Mouse (Mus musculus) intestine, embryonic 16.5 days (tissue): ENCODE data around the gene Syt17. TPM values are rescaled to one million over a fixed set of nuclear protein-coding genes. Genes with fewer than 3 reads are reported as not detected.
"Not testable (repeated sequence)": the region's sequence is repeated elsewhere in the genome, so short reads cannot be mapped to it uniquely, and the experiment has no call there.

Source experiments
- ATAC-seq: fragments of 200-750 bp; cut with Nextera tagmentation; 2 replicates; pipeline ENCODE4 v1.8.0; 2017; ENCODE audit warnings: moderate TSS enrichment, moderate library complexity
- H3K27ac ChIP-seq: fragments of 300-500 bp; sonication (generic); 2 replicates; pipeline ENCODE4 v1.5.1; 2014; ENCODE audit warnings: mild to moderate bottlenecking, low read length
- H3K27me3 ChIP-seq: fragments of 300-500 bp; sonication (generic); replicated peaks from 2 replicates; pipeline ENCODE4 v1.6.1; 2014; ENCODE audit warnings: low read length, control low read depth, mixed read lengths; ENCODE audit not compliant: control insufficient read depth, insufficient read depth
- H3K36me3 ChIP-seq: fragments of 300-500 bp; sonication (generic); 2 replicates; pipeline ENCODE4 v1.6.1; 2014; ENCODE audit warnings: low read length, control low read depth; ENCODE audit not compliant: control insufficient read depth, insufficient read depth
- H3K4me1 ChIP-seq: fragments of 300-500 bp; sonication (generic); 2 replicates; pipeline ENCODE4 v1.6.1; 2014; ENCODE audit warnings: low read length, control low read depth, mixed read lengths; ENCODE audit not compliant: control insufficient read depth, insufficient read depth
- H3K4me2 ChIP-seq: fragments of 300-500 bp; sonication (generic); 2 replicates; pipeline ENCODE4 v1.6.1; 2014; ENCODE audit warnings: low read depth, low read length, control low read depth
- H3K4me3 ChIP-seq: fragments of 300-500 bp; sonication (generic); 2 replicates; pipeline ENCODE4 v1.5.1; 2014; ENCODE audit warnings: mild to moderate bottlenecking, low read length
- H3K9ac ChIP-seq: fragments of 300-500 bp; sonication (generic); 2 replicates; pipeline ENCODE4 v1.6.1; 2014; ENCODE audit warnings: low read depth, low read length
- H3K9me3 ChIP-seq: fragments of 300-500 bp; sonication (generic); 2 replicates; pipeline ENCODE4 v1.6.1; 2016; ENCODE audit warnings: low read length, control low read depth; ENCODE audit not compliant: control insufficient read depth
- WGBS: fragments of 180-500 bp; shearing (Covaris S2); extraction: QIAGEN DNeasy Blood & Tissue Kit; methylation state at CpG from one replicate; pipeline ENCODE4 v1.1.7; 2014; 5-methylcytosine and 5-hydroxymethylcytosine counted together
- polyA plus RNA-seq: library from polyadenylated mRNA; unstranded; fragments of >200 nt; fragmentation: Nextera tagmentation; extraction: Ambion mirVana; gene quantifications from 2 replicates; pipeline ENCODE4 v1.2.1, GENCODE M21; 2015

Syt17 gene
- polyA plus RNA-seq, 1 experiment from 2014 or later: 5.1 TPM

DNA sequence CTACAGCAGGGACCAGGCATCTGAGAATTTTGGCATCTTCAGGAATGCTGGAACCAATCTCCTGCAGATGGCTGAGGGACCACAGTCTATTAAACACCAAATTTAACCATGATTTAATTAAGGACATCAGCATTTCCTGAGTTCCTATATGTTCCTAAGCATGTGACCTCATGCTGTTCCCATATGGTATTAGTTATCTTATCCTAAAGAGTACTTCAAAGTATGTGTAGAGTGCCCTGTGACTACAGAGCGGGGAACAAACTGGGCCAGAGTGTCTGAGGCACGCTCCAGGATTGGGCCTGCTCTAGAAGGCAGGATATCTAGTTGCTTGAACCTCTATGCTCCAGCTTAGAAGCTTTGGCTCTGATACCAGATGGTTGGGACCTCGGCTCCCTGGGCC lies 82.1 kb downstream of the Syt17 start:
- H3K9ac ChIP-seq: no peak overlapping the region
- no peaks in the 10 kb centered on the region for H3K27me3 ChIP-seq
- no peak overlapping the region for H3K27ac ChIP-seq
- 82% methylated on average over 3 of the region's 3 CpGs for WGBS
- H3K4me2 ChIP-seq: no peak overlapping the region
- H3K4me3 ChIP-seq: no peak overlapping the region
- no peaks in the 10 kb centered on the region for H3K4me1 ChIP-seq
- H3K36me3 ChIP-seq: no peaks in the 10 kb centered on the region
- no peak for ATAC-seq
- no peaks in the 10 kb centered on the region for H3K9me3 ChIP-seq

DNA sequence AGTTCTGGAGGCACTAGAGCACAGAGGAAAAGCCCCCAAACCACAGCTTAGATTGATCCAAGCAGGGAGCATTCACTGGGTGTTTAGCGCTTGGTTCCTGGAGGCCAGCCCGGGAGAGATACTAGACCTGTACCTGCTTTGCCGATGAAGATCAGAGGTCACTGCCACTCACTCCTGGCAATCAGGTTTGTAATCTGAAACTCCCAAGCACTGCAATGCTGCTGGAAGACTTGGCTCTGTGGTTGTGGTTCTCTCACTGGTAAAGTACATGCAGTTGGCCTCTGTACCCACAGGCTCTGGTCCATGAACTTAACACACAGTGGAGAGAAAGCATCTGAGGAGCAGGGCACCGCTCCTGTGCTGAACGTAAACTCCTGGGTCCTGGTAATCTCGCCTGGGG lies 82.8 kb downstream of the Syt17 start:
- no peaks in the 10 kb centered on the region for H3K4me1 ChIP-seq
- no peak overlapping the region for H3K9ac ChIP-seq
- no peak overlapping the region for H3K27ac ChIP-seq
- no peaks in the 10 kb centered on the region for H3K27me3 ChIP-seq
- no peak overlapping the region for H3K4me2 ChIP-seq
- H3K36me3 ChIP-seq: no peaks in the 10 kb centered on the region
- ATAC-seq: no peak
- no peaks in the 10 kb centered on the region for H3K9me3 ChIP-seq
- WGBS: 58% methylated on average over 6 of the region's 6 CpGs
- no peak overlapping the region for H3K4me3 ChIP-seq

DNA sequence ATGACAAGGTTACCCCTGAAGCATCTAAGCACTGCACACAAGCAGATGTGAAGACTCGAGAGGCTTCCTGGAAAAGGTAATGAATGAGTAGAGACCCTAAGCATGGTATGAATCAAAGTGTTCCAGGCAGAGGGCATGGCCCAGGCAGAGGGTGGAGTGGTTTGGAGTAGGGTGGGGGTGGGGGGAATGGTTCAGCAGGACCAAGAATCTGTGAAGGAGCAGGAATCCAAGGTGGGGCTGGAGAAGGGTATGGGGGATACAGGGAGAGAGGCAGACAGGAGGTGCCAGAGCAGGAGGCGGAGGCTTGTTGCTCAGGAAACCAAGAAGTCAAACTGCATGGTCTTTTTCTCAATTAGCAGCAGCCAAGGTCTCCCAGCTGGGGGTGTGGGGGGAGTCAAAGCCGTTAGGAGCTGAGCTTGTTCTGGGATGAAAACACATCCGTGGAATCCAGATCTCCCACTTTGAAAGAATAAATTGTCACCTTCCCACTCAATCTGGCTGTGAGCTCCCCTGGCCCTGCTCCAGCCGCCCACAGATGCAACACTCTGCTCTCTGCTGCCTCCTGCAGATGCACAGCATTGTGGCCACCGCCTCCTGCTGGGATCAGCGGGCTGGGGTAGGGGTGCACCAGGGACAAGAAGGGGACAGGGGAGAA lies 83.5 kb downstream of the Syt17 start:
- no peaks in the 10 kb centered on the region for H3K9me3 ChIP-seq
- H3K27me3 ChIP-seq: no peaks in the 10 kb centered on the region
- no peak overlapping the region for H3K27ac ChIP-seq
- 37% methylated on average over 7 of the region's 7 CpGs for WGBS
- no peaks in the 10 kb centered on the region for H3K4me1 ChIP-seq
- no peak for ATAC-seq
- no peak overlapping the region for H3K4me2 ChIP-seq
- no peak overlapping the region for H3K9ac ChIP-seq
- H3K36me3 ChIP-seq: no peaks in the 10 kb centered on the region
- H3K4me3 ChIP-seq: no peak overlapping the region

DNA sequence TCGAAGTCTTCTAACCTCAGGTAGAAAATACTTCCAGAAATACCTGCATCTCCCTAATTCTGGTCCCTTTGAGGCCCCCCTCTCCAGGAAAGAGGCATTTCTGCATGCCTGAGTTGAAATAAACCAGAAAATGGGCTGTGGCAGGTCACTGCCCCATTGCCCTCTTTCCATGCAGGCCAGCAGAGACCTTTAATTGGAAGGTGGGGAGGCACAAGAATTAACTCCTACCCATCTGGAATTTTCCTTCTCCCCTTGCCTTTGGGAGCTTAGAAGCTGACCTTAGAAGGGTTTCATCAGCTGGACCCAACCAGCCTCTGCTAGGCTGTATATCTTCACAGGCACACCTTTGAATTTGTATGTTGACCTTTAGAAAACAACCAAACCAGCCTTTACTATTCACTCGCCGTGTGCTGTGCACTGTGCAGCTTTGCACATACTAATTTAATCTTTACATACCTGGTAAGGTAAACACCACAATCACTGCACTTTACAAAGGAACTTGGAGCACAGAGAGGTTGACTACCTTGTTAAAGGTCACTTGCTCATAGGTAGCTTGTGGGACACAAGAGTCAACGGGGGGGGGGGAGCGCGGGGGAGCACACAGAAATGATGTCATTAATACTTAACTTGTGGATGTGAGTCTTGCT lies 84.3 kb downstream of the Syt17 start:
- WGBS: 62% methylated on average over 6 of the region's 6 CpGs

DNA sequence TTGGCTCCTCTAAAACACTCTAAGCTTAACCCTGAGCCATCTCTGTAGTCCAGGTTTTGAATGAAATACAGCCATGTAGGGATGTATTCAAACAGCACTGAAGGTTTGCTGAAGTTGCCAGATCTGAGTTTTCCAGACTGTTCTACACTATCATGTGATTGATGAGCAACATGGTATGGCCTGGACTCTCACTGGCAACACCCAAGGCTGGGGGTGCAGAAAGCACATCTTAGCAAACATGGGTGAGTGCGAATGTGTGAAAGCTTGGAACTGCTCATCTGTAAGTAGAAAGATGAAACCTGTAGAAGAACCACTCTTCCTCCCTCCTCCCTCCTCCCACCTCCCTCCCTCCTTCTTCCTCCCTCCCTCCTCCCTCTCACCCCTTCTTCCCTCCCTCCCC lies 85.1 kb downstream of the Syt17 start:
- Histone ChIP-seq H3K27ac (no peak overlapping the region), H3K9me3 (no peaks in the 10 kb centered on the region), H3K9ac (no peak overlapping the region), H3K4me1 (no peaks in the 10 kb centered on the region), H3K4me3 (no peak overlapping the region), H3K27me3 (no peaks in the 10 kb centered on the region), H3K36me3 (no peaks in the 10 kb centered on the region), H3K4me2 (no peak overlapping the region)
- ATAC-seq: no peak
- WGBS: 71% methylated on average over 1 of the region's 1 CpGs

More for the DNA sequence above, 84.3 kb downstream of the Syt17 start:
- no peak overlapping the region for H3K27ac ChIP-seq
- no peak overlapping the region for H3K9ac ChIP-seq
- no peaks in the 10 kb centered on the region for H3K9me3 ChIP-seq
- no peaks in the 10 kb centered on the region for H3K4me1 ChIP-seq
- no peaks in the 10 kb centered on the region for H3K27me3 ChIP-seq
- H3K4me3 ChIP-seq: no peak overlapping the region
- no peaks in the 10 kb centered on the region for H3K36me3 ChIP-seq
- H3K4me2 ChIP-seq: no peak overlapping the region
- ATAC-seq: no peak

DNA sequence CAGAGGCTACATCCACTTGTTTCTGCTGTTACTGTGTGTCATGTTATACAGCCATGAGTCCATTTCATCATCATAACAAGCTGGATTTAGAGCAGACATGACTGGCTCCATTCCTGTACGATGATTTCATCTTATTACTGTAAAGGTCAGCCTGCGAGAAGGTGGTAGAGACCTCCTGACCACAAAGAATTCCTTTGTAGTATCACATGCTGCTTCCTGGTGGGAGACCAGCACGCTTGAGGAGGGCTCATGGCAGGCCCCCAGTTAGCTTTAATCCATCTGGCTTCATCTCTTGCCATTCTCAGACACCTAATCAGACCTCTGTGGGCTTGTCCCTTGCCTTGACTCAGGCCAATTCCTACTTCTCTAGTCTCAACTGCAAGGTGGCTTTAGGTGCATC lies 85.8 kb downstream of the Syt17 start:
- Histone ChIP-seq H3K4me3 (no peak overlapping the region), H3K36me3 (no peaks in the 10 kb centered on the region), H3K4me2 (no peak overlapping the region), H3K9me3 (no peaks in the 10 kb centered on the region), H3K9ac (no peak overlapping the region), H3K27me3 (no peaks in the 10 kb centered on the region), H3K27ac (no peak overlapping the region), H3K4me1 (no peaks in the 10 kb centered on the region)
- ATAC-seq: no peak
- WGBS: 63% methylated on average over 3 of the region's 3 CpGs

DNA sequence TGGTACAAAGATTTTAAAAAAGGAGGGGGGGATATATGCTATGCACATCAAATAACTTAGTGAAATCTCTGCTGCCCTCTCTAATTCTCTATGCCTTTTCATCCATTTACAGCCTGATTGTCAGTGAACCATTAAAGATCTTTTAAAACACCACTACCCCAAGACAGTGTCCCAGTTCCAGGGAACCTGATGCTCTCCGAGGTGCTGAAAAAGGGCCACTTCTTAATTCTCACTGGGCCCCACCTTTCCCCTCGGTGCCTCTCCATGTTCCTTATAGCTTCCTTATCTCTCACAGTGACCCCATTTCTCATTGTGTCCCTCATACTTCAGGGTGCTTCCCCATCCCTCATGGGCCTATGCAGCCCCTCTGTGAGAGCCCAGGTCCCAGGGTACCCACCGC lies 89.0 kb downstream of the Syt17 start:
- Histone ChIP-seq H3K4me3 (no peak overlapping the region), H3K36me3 (no peaks in the 10 kb centered on the region), H3K4me2 (no peak overlapping the region), H3K4me1 (no peaks in the 10 kb centered on the region), H3K27me3 (no peaks in the 10 kb centered on the region), H3K9me3 (no peaks in the 10 kb centered on the region), H3K27ac (no peak overlapping the region), H3K9ac (no peak overlapping the region)
- ATAC-seq: no peak
- WGBS: 45% methylated on average over 3 of the region's 3 CpGs

DNA sequence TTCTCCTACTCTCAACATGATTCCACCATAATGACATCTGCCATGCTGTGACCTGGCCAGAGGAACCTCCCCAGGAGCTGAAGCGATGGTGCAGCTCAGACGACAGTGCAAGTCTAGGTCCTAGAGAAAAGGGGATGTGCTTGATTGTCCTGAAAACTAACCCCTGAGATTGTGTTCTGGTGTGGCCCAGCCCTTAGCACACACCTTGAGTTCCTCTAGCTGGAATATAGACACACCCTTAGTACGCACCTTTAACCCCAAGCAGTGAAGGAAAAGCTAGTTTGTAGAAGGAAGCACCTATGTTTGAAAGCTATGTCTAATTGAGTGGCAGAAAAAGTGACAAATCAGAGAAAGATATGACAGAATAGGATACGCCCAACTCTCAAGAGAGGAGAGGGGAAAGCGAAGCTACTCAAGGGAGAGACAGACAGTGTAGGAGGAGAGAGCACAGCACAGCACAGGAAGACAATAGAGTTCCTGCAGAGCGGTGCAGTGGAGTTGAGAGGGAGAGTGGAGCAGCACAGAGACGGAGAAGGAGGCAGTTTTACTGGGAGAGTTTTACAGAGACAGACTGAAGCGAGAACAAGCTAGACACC lies 91.5 kb downstream of the Syt17 start:
- peak; percentile 80 for ATAC-seq
- H3K9ac ChIP-seq, H3K36me3 ChIP-seq, H3K9me3 ChIP-seq, H3K4me2 ChIP-seq, H3K27me3 ChIP-seq, H3K27ac ChIP-seq, H3K4me3 ChIP-seq, H3K4me1 ChIP-seq: not testable (repeated sequence)
- 73% methylated on average over 8 of the region's 8 CpGs for WGBS

DNA sequence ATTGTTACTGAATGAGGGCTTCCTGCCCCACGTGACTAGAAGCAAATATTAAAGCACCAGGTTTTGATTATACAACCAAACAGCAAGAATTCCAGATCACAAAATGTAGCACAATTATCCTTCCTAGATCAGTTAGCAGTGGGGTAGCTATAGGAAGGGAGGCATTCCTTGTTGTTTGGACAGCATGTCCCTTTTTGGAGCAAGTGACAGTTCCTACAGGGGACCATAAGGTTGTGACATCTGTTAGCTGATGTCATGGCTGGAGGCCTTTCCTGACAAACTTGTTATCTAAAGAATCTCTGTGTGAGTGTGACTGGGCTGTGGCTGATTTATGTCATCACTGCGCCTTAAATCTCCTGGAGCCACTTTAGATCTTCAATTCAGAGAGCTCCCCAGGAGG lies 97.2 kb downstream of the Syt17 start:
- Histone ChIP-seq H3K27me3 (no peaks in the 10 kb centered on the region), H3K36me3 (no peaks in the 10 kb centered on the region), H3K27ac (no peak overlapping the region), H3K4me2 (no peak overlapping the region), H3K4me3 (no peak overlapping the region), H3K9me3 (0 out of 2 replicates have a peak, but pooled peaks cover 3% of the 10 kb centered on the region), H3K9ac (no peak overlapping the region), H3K4me1 (no peaks in the 10 kb centered on the region)
- 68% methylated on average over 2 of the region's 2 CpGs for WGBS
- no peak for ATAC-seq
